Mouse (Mus musculus): ENCODE data around the gene Hs3st2.

DNA sequence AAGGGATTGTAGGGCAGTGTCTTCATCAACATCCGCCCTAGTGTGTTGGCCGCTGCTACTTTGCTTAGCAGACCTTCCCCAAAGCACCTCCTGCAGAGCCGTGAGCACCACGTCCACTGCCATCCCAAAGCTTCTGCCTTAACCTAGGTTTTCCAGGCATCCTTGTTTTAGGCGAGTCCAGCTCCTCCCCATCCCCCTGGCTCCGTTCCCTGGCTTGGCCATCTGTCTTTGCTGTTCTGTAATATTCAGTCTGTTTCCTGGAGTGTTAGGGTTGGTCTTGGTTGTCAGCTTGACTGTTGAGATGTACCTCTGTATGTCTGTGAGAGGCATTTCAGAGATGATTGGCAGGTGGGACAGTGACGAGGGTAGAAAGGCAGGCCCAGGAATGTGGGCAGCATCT lies 142.7 kb downstream of the Hs3st2 start:
- TF ChIP-seq CTCF (IDR thresholded peaks at IDR 0.05; ENCODE audit: extremely low read depth, insufficient read depth, low read length) (no peak), POLR2A (IDR thresholded peaks at IDR 0.05; ENCODE audit: extremely low read depth, insufficient read depth, low read length) (no peak)
